Mouse (Mus musculus): ENCODE measurements around the gene Foxr1.

Foxr1 gene

GRCm38 (mm10) chr9:44440961-44441360, at the start of gene Foxr1:
Foxr1 (minus strand) TSS chr9:44441136.
- no peak for DNase-seq

GRCm38 (mm10) chr9:44490086-44490967, 49.4 kb upstream of the Foxr1 start:
- peak; percentile 94 for DNase-seq

GRCm38 (mm10) chr9:44489651-44490085, 48.7 kb upstream of the Foxr1 start:
- DNase-seq = no peak

GRCm38 (mm10) chr9:44488855-44489381, 48.0 kb upstream of the Foxr1 start:
- DNase-seq = peak; percentile 93

- peak; percentile 61 for DNase-seq
These were observed 47.5 kb upstream of the Foxr1 start for GRCm38 (mm10) chr9:44488416-44488815.

- peak; percentile 91 for DNase-seq
These were observed 46.5 kb upstream of the Foxr1 start for GRCm38 (mm10) chr9:44487441-44487840.

GRCm38 (mm10) chr9:44486741-44487421, 45.9 kb upstream of the Foxr1 start:
- peak; percentile 75 for DNase-seq

- DNase-seq = peak; percentile 79
These were observed 45.4 kb upstream of the Foxr1 start for GRCm38 (mm10) chr9:44486335-44486734.

GRCm38 (mm10) chr9:44485516-44486161, 44.7 kb upstream of the Foxr1 start:
- peak; percentile 69 for DNase-seq

GRCm38 (mm10) chr9:44485105-44485515, 44.2 kb upstream of the Foxr1 start:
- peak; percentile 47 for DNase-seq

GRCm38 (mm10) chr9:44484311-44485104, 43.6 kb upstream of the Foxr1 start:
- DNase-seq = peak; percentile 33

GRCm38 (mm10) chr9:44483510-44484044, 42.6 kb upstream of the Foxr1 start:
- peak; percentile 87 for DNase-seq

- no peak for DNase-seq
These were observed 42.1 kb upstream of the Foxr1 start for GRCm38 (mm10) chr9:44483041-44483509.

GRCm38 (mm10) chr9:44482552-44482951, 41.6 kb upstream of the Foxr1 start, which contains the start of gene Bcl9l:
Bcl9l (plus strand) TSS chr9:44482825.
- DNase-seq = peak; percentile 93

- DNase-seq = no peak
These were observed 41.2 kb upstream of the Foxr1 start for GRCm38 (mm10) chr9:44482112-44482511.

GRCm38 (mm10) chr9:44479628-44480428, 38.9 kb upstream of the Foxr1 start:
- DNase-seq = peak; percentile 86

- DNase-seq = peak; percentile 85
These were observed 38.1 kb upstream of the Foxr1 start for GRCm38 (mm10) chr9:44478959-44479605.

GRCm38 (mm10) chr9:44478229-44478921, 37.4 kb upstream of the Foxr1 start:
- DNase-seq = peak; percentile 73

All from kidney, adult 11 months (tissue).